Mouse (Mus musculus) liver, adult 2 months (tissue): Measurements from ENCODE around the gene Ankdd1a.

Experiments used
- CTCF ChIP-seq: fragments of 200-500 bp; IDR thresholded peaks from 2 replicates; pipeline ENCODE4 v1.5.1; 2011; ENCODE audit warnings: low read depth, low read length, control low read depth
- POLR2A ChIP-seq: fragments of 200-500 bp; IDR thresholded peaks from 2 replicates; pipeline ENCODE4 v1.6.1; 2011; ENCODE audit warnings: low read length, control low read depth; ENCODE audit not compliant: insufficient read depth; ENCODE audit errors: extremely low read depth

DNA sequence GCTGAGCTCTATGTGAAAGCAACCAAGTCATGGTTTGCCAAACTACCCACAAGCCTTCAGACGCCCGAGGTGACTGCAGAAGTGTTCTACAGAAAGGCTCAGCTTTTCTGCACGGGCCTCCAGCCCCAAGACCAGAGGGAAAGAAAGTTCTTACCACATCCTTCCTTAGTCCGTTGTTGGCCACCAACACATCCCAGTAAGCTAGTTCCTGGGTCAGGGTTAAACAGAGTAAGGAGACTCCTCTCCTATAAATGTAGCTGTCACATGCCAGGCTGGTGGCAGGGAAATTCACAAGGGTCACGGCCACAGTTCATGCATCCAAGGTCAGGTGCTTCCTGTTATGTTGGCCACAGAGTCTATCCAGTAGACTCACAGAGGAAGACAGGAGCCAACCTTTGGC, 32.1 kb upstream of the Ankdd1a start:
- TF ChIP-seq CTCF (no peak), POLR2A (no peak)
